Mouse (Mus musculus) heart, postnatal 0 days (tissue): ENCODE measurements at regions not wholly inside any gene's neighbourhood (a gene's known extent, or its start where the extent isn't known, plus 50 kb on each side); places are given as distances from the start of the nearest gene placed in this dataset.

ENCODE experiments used
- ATAC-seq: fragments of 200-750 bp; cut with Nextera tagmentation; 2 replicates; pipeline ENCODE4 v1.8.0; 2017; ENCODE audit warnings: low read depth, moderate number of reproducible peaks, moderate library complexity; ENCODE audit not compliant: insufficient read depth
- DNase-seq: peaks from one replicate; pipeline ENCODE4 v3.0.0-alpha.2; 2016; ENCODE audit warnings: low spot score
- H3K27ac ChIP-seq: fragments of 300-500 bp; sonication (generic); 2 replicates; pipeline ENCODE4 v1.5.1; 2014; ENCODE audit warnings: low read depth, mild to moderate bottlenecking
- H3K27me3 ChIP-seq: fragments of 300-500 bp; sonication (generic); 2 replicates; pipeline ENCODE4 v1.6.1; 2014; ENCODE audit warnings: low read length, mixed read lengths; ENCODE audit not compliant: control insufficient read depth, insufficient read depth
- H3K36me3 ChIP-seq: fragments of 300-500 bp; sonication (generic); replicated peaks from 2 replicates; pipeline ENCODE4 v1.6.1; 2014; ENCODE audit warnings: low read length, mixed read lengths; ENCODE audit not compliant: control insufficient read depth, insufficient read depth
- H3K4me1 ChIP-seq: fragments of 300-500 bp; sonication (generic); 2 replicates; pipeline ENCODE4 v1.6.1; 2014; ENCODE audit warnings: antibody characterized with exemption; ENCODE audit not compliant: control insufficient read depth, insufficient read depth
- H3K4me2 ChIP-seq: fragments of 300-500 bp; sonication (generic); 2 replicates; pipeline ENCODE4 v1.6.1; 2014; ENCODE audit warnings: low read depth, mild to moderate bottlenecking, low read length, moderate library complexity
- H3K4me3 ChIP-seq: fragments of 300-500 bp; sonication (generic); 2 replicates; pipeline ENCODE4 v1.5.1; 2014; ENCODE audit warnings: low read depth, low read length
- H3K9ac ChIP-seq: fragments of 300-500 bp; sonication (generic); replicated peaks from 2 replicates; pipeline ENCODE4 v1.6.1; 2014; ENCODE audit warnings: low read depth, low read length, mixed read lengths
- H3K9me3 ChIP-seq: fragments of 300-500 bp; sonication (generic); replicated peaks from 2 replicates; pipeline ENCODE4 v1.6.1; 2016; ENCODE audit warnings: low read length; ENCODE audit not compliant: control insufficient read depth
- CTCF ChIP-seq: IDR thresholded peaks from 2 replicates; pipeline ENCODE4 v1.5.1; 2016; ENCODE audit warnings: antibody characterized with exemption, control low read depth, low read depth
- EP300 ChIP-seq: IDR thresholded peaks from 2 replicates; pipeline ENCODE4 v1.6.1; 2016; ENCODE audit warnings: antibody characterized with exemption, low read depth
- WGBS: fragments of 180-500 bp; shearing (Covaris S2); extraction: QIAGEN DNeasy Blood & Tissue Kit; methylation state at CpG from one replicate; pipeline ENCODE4 v1.1.7; 2014; 5-methylcytosine and 5-hydroxymethylcytosine counted together

DNA sequence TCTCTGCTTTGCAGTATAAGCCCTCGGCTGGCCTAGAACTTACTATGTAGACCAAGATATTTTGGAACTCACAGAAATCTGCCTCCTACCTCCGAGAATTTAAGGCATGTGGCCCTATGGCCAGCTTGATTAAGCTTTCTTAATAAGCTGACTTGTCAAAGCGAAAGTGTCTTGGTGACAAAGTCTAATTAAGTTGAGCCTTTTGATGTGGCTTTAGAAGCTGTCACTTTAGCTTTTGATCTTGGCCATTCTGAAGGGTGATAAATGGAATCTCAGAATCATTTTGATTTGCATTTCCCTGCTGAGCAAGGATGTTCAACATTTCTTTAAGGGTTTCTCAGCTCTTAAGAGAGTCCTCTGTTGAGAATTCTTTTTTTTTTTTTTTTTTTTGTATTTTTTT is 67.6 kb upstream of the Tdrd3 start:
- Histone ChIP-seq H3K4me2 (no peak overlapping the region), H3K9me3 (no peaks in the 10 kb centered on the region), H3K27ac (no peak overlapping the region), H3K4me1 (no peaks in the 10 kb centered on the region), H3K27me3 (no peaks in the 10 kb centered on the region), H3K4me3 (no peak overlapping the region), H3K36me3 (no peaks in the 10 kb centered on the region), H3K9ac (no peak overlapping the region)
- TF ChIP-seq CTCF (no peak), EP300 (no peak)
- ATAC-seq: no peak
- 64% methylated on average over 3 of the region's 3 CpGs for WGBS
- no peak for DNase-seq

DNA sequence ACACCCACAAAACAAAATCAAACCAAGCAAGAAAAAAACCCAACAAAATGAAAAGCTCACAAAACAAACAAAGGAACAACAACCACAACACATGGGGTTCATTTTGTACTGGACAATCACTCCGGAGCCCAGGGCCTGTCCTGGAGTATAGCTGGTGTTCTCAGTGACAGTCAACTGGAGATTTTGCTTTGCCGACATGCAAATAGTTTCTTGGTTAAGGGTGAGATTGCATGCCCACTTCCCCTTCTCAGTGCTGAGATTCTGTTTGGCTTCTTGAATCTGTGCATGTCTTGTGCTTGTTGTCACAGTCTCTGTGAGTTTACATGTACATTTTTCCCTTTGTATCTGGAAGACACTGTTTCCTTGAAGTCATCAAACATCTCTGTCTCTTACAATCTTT is 50.6 kb upstream of the Tdrd3 start:
- H3K4me3 ChIP-seq: no peak overlapping the region
- WGBS: 82% methylated on average over 2 of the region's 2 CpGs
- H3K27me3 ChIP-seq: no peaks in the 10 kb centered on the region
- ATAC-seq (no peak), DNase-seq (no peak)
- no peaks in the 10 kb centered on the region for H3K36me3 ChIP-seq
- no peak overlapping the region for H3K27ac ChIP-seq
- no peak overlapping the region for H3K4me2 ChIP-seq
- H3K9ac ChIP-seq: no peak overlapping the region
- H3K4me1 ChIP-seq: no peaks in the 10 kb centered on the region
- H3K9me3 ChIP-seq: no peaks in the 10 kb centered on the region
- TF ChIP-seq CTCF: no peak
- no peak for TF ChIP-seq EP300
